Mouse (Mus musculus): ENCODE measurements around the gene Egfr.

The Egfr gene

DNA sequence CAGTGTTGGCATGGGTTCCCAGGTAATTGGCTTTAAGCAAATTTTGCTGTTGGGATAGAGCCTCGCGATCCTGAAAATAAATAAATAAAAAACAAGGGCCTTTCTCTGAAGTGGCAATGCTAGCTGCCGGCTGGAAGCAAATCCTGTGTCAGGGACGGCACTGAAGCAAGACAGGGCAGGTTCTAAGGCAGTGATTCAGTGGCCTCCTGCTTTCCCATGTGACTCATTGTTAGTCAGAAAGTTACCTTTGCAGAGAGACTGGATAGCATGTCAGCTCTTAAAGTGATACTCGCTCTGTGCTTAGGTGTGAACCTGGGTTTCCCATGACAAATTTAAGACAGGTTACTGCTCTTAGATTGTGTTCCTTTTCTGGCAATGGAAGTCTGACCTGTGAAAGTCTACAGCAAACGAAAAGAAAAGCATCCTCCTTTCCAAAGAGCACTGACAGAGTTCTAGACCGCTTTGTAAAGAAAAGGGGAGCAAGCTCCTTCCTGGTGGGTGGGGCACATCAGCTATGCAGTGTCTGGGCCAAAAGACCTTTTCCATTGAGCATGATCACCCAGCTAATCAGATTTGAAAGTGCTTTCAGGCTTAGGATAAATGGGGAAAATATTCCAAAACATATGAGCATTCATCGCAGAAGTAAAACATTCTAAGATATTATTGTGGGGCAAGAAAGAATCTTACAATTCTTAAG is 78.7 kb downstream of the Egfr start:
- no peak for DNase-seq

DNA sequence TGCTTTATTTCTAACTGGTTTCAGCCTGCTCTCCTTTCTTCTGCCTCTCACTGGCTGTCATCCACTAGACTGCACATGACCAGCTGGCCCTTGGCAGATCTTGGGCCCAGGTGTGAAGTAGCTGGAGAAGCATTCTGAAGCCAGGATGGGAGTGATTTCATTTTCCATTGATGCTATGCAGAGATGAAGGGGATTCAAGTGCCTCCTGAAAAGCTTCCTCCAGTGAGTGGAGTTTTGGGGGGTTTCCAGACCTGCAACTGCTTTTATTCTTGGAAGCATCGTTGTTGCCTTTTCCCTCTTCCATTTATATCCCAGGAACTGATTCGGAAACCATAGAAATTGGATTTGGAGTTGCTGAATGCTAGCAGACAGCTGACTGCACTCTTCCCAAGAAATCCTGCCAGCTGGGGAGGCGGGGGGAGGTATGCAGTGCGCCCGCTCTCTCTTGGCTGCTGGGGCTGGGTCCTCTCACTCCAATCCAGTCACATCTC is 80.0 kb downstream of the Egfr start:
- peak; percentile 86 to 88 for DNase-seq

DNA sequence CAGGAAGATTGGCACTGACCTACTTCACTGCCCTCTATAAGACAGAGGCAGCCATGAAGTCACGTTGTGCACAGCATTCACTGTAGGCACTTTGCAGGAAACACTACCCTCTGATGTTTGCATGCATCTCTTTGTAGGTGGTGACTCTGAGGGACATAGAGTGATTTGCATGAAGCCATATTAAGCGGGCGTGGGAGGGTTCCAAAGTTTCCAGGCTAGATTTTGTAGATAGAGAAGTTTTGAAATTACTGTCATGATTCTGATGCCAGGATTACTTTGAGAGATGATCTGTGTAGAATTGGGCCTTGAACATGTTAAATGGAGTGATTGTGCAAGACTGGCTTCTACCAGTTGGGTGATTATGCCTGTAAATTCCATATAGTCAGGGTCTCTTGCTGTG is 86.8 kb downstream of the Egfr start:
- no peak for DNase-seq

DNA sequence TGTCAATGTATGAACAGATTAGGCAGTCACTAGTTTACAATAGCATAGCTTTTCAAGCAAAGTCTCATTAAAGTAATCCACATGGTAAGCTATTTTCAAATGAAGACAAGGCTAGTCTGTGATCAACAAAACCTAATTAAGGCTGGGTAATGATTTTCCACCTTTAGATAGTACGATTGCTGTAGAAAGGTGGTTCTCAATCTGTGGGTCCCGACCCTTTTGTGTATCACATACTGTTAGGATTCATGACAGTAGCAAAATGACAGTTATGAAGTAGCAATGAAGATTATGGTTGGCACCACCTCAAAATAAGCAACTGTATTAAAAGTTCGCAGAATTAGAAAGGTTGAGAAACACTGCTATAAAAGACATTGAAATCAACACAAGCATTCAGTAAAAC is 90.9 kb downstream of the Egfr start:
- DNase-seq: no peak

DNA sequence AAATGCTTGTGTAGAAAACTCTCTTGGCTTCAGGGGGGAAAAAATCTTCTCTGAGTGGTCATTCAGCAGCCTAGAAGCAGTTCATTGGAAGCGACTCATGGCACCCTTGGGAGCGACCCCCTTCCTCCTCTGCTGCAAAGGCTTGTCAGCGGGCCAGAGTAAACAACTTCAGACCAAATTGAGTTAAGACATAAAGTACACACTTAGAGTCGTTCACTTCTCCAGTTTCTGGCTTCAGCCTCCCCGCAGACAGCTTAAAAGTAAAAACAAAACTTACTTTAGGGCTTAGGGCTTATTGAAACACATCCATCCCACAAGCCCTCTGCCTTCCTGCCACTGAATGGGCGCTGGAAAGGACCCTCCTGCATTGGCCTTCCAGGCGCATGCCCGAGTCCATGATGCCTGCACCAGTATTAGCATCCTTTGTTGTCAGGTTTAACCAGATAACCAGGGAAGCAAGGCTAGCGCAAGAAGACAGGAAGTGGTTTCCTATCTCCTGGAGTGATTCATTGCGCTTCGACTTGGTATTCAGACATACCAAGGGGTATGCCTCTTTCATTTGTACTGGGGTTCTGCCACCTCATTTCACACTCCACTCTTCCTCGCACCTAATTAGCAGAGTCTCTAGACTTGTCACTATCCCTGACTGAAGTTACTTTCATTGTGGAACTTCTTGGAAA is 92.0 kb downstream of the Egfr start:
- DNase-seq: no peak

DNA sequence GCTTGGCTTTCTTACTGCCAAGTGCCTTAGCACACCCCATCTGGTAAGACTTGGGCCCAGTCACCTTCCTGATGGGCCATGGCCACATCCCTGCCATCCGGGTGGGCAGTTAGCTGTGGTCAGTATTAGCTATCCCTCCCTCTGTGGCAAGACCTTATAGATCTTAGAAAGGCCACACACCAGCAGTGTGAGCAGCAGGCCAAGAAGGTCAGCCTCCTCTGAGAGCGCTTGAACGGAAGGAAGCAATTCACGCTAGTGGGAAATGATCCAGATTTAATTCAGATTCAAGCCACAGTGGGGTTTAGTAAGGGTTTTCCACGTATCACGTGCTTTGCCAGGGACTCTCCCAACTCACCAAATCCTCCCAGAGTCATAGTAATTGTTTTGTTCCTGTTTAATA is 96.9 kb downstream of the Egfr start:
- no peak for DNase-seq

DNA sequence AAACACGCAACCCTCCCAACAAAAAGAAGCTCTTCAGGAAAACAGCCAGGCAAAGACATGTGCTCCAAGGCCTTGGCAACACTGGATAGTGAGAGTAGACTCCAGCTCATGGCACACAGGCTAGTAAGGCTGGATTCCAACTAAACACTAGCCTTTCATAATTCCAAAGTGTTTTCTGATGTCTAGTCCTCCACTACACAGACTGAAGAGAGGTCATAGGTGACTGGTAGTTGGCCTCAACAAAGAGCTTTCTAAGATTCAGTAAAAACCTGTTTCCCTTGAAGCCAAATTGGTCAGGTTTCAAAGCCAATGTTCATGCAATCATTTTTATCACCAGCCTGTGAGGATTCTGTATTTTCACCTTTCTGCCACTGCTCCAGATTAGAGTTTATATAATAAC is 99.4 kb downstream of the Egfr start:
- DNase-seq: no peak

DNA sequence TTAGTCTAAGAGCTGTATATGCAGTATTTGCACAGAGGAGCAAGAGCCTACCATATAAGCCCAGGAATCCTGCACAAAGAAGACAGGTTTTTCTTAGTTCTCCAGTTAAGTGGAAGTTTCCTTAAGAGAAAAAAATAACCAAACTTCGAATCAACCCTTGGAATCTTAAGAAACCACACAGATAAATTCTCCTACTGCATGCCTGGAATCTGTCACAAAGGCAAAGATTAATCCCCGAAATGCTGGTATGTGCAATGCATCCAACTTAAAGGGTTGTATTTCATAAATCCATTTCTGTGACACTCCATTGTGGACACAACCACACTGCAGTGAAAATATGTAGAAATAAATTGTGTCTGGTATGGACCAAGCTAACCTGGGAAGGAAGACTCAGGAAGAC is 102.1 kb downstream of the Egfr start:
- no peak for DNase-seq

DNA sequence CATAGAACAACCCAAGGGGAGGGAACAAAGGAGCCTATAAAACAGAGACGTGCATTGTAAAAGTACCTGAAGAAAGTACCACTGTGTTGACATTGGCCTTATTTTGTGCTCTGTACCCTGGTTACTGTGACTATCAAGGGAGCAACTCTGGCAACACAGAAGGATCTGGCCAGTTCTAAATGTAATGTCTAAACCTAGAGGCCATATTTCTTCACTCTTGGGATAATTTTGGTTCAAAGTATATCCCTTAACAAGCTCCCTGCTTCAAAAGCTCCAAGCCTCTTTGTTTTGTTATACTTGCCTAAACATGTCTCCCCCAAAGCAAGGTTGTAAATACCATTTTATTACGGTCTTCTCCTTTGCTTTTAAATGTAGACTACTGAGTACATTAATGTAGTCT is 105.3 kb downstream of the Egfr start:
- no peak for DNase-seq

DNA sequence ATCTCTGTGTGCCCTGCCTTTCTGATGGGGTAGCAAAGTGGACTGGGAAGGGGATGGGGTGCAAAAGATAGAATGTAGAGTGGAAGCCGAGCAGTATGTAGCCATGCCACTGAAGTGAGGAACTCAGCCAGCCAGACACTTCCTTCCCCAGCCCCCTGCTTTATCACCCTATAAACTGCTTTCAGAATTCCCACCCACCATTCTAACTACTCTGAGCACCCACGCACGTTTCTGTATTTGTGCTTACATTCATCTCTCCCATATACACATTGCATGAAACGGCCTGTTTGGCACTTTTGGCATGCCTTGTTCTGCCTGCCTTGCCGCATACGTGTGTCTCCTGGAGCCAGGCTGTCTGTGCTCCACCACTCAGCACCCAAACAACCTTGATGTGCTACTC is 109.0 kb downstream of the Egfr start:
- no peak for DNase-seq

DNA sequence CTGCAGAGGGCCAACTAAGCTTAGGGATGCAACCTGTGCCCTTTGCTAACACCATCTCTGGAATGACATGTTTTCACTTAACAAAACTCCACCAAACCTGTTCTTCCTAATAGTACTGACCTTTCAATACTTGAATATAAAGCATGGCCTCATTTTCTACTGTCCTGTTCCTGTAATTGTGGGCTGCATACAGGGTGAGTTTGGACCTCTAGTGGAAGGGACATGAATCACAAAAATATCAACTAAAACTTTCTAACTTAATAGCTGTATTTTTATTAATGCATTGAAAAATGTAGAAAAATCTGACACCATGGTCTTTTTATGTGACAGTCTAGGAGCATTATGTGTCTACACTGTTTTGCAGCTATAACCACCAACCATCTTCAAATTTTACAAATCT is 111.5 kb downstream of the Egfr start:
- DNase-seq: no peak

DNA sequence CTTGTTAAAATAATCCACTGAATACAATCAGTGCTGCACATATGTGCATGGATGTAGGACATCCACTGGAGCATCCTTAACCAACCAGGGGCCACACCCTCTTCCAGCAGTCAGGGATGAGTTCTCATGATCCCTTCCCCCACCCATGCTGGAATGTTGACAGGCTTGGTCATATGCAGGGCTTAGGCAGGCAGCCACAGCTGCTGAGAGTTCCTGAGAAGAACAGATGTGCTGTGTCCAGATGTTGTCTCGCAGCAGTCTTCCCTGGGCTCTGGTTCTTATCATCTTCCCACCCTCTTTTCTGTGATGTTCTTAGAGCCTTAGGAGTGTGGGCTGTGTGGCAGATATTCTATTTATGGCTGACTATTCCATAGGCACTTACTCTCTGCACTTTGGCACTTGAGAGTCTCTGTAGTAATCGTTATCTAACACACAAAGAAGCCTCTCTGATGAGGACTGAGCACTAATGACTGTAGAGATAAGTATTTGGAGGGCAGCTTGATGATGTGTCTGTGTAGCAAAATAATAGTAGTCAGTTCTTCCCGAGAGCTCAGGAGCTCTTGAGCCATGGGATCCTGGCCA is 113.1 kb downstream of the Egfr start:
- DNase-seq: no peak

DNA sequence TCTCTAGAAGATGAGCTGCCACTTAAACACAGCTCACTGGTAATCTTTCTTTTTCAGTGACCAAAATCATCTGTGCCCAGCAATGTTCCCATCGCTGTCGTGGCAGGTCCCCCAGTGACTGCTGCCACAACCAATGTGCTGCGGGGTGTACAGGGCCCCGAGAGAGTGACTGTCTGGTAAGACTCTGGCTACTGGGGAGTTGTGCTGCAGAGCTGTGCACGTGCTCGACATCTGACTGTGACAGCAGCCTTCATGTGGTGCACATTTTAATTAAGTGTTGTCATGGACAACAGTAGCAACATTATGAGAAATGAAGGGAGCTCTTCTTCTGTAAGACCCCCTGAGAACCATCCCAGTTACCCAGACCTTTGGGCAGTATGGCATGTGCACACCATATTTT is 116.0 kb downstream of the Egfr start:
- no peak for DNase-seq

DNA sequence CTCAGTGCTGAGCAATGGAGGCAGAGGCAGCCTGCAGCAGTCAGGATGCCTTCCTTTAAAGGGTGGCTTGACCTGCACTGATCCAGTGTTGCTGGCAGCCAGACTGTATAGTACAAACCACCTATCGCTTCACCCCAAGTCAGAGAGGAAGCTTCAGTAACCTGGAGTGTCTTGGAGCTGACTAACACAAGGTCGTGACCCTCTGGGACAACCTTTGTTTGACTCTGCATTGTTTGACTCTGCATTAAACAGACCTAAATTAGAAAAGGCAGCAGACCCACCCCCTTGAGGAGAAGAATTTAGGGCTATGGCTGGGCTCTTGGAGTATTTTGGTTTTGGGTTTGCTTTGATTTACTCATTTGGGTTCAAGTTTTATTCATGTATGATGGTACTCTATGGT is 117.5 kb downstream of the Egfr start:
- no peak for DNase-seq

DNA sequence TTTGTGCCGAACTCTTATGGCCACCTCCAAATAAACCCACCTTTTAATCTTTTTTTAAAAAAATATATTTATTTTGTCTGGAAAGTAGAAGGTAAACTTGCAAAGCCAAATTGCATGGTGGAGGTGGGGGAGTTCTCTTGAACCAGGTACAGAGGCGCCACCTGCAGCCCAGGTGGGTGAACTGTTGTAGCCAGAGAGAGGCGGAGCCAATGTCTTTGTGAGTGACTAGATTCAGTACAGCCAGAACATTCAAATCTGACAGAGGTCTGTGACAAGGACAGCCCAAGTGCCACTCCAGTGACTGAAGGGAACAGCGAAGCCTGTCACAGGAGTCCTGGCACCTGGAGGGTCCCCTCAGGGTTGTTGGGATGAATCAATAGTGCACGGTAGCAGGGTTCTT is 119.1 kb downstream of the Egfr start:
- DNase-seq: peak; percentile 82 to 85

DNA sequence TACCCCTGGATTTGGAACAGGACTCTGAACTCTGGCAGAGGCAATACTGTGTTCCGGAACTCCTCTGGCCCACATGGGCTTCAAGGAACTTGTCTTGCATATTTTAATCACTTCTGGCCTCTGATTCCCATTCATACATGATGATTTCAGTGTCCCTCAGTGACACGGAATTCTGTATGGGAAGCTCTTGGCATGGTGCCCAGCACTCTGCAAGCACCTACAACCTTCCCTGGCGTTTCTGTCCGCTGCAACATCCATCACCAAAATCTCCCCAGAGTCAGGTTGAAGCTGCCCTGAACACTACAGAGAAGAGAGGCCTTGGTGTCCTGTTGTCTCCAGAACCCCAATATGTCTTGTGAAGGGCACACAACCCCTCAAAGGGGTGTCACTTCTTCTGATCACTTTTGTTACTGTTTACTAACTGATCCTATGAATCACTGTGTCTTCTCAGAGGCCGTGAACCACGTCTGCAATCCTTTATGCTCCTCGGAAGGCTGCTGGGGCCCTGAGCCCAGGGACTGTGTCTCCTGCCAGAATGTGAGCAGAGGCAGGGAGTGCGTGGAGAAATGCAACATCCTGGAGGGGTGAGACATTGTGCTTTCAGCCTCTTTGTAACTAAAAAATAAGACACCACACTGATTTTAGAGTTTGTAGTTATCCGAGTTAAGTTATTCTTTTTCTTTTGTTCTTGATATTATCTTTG is 125.8 kb downstream of the Egfr start:
- DNase-seq: peak; percentile 57 to 65

DNA sequence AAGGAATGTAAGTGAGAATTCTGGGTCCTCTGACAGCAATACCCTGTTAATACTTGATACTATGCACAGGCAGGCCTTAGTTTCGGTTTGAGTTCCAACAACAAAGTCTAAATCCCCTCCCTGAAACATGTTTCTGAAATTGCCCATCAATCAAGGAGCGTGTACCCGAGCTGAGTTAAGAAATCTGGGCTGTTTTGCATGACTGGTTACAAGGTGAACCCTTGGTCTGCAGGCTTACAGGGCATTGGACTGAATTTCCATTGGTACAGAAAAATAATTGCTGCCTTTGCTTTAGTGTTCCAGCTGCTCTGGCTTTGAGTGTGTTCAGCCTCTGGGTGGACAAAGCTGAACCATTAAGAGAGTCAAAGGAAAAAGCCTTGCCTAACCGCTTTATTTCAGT is 129.9 kb downstream of the Egfr start:
- no peak for DNase-seq

DNA sequence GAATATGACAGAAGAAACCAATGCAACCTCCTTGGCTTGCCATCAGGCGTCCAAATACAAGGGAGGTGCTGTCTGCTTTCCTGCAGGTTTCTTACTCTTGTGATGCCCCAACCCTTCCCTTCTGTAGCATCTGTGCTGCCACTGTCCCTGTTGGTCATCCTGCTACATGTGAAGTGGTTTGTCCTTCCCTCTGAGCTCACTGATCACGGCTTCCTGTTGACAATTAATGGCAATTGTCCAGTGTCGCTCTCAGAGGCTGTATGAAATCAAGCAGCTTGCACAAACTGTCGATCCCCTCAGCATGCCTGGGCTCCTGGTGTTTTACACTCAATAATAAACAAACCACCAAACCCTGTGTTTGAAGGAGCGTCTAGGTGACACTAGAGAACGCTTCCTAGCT is 134.1 kb downstream of the Egfr start:
- peak; percentile 42 to 51 for DNase-seq

DNA sequence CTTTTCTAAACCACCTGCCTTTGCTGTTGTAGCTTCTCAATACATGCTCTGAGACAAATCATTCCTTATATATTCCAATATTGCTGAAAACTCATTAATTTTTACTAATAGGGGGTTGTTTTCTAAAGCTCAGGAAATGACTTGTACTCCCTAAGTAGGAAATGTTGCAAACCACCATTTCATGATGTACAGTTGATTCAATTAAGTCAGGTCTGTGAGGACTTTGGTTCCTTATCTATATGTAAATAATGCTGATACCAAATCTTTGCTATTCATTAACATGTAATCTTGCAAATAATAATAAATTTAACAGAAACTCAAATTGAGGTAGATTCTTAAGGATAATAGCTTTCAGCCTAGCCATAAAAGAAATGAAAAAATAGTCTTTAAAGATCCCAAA is 136.1 kb downstream of the Egfr start:
- DNase-seq: no peak

DNA sequence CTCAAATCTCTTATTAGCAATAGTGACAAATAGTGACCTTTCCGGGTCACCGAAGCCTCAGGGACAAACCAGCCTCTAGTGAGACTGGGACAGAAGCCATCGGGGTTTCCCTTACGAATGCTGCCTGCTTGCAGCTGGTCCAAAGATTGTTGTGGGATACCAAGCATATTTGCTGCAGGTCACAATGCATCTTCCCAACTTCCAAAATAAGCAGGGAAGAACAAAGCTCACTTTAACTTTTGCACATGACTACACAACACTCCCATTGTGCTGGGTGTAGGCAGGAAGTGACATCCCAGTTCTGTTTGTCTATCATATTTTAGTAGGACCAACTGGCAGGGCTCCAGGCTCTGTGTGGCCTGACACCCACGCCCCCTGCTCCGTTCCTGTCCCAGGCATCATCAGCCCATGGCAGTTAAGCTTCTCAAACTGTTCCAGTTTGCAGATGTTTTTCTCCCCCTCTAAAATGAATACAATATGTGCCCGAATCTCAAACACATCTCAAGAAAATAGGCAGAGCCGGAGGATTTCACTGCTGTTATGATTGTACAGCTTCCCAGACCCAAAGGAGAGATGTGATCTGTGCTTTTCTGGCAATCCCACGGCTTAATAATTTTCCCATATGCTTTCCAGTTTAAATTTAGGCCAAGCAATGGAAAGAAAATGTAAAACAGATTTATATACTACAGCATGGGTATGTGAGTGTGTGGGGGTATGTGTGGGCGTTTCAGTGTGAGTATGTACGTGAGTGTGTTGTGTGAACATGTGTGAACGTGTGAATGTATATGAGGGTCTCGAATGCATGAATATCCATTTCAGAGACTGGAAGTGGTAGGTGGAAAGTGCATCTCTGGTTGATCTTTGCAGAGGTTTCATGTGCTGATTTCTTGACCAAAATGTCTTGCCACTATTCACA is 143.7 kb downstream of the Egfr start:
- DNase-seq: peak in 1 of 2 experiments; percentile 19

DNA sequence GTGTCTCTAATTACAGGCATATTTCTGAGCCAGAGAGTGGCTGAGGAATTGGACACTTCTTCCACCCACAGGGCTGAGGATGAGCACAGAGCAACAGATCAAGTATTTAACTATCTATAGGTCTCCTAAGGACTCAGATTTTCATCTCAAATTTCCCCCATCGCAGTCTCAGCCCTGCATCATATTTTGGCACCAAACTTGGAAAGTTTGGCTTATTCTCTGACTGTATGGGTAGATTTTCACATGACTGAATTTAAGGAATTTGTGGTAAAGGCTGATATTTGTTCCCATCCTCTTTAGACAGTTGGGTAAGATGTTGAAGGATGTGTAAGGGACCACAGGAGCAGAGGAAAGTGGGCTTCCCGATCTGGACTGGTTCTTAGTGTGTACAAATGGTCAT is 145.7 kb downstream of the Egfr start:
- no peak for DNase-seq

DNA sequence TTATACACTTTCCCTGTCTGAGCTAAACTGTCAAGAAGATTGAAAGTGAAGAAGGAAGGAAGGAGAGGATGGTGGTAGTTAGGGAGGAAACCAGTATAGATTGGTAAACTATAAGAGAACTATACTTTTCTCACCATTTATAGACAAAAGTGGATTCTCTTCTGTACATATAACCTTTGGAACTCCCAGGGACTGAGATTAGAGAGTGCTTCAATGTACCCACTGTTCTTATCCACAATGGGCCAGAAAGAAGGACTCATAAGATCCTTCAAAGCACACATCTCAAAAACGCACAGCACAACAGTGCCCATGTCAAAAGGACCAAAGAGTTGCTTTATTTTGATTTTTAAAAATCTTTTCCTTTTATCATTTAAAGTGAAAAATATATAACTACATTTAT is 148.2 kb downstream of the Egfr start:
- DNase-seq: no peak

All from cerebellum, postnatal 10 days (tissue).